Mouse (Mus musculus) CH12F3 (cell line): ENCODE measurements around the gene Gm2026.
"Not testable (repeated sequence)": the region's sequence is repeated elsewhere in the genome, so short reads cannot be mapped to it uniquely, and the experiment has no call there.

Experiments used
- in situ Hi-C: fragments of 300-500 bp; cut with MboI; formaldehyde crosslinking; loops from 2 replicates; pipeline ENCODE4 v1.14.3; 2020; ENCODE audit warnings: low sequenced_read_pairs

Gene Gm2026

GRCm38 (mm10) chr2:175965031-175965430 lies at the start of gene Gm2026:
Gene Gm2026, plus strand, starts transcription at chr2:175965331.
- in situ Hi-C loops: not testable (repeated sequence)

GRCm38 (mm10) chr2:175931000-175931399 lies 34.1 kb upstream of the Gm2026 start, which contains the start of gene Zfp966:
Gene Zfp966, minus strand, starts transcription at chr2:175931100.
- in situ Hi-C loops: not testable (repeated sequence)
